10 mouse cellular contexts compared by ENCODE assay signal in genomic region chr16:96087436-96087835, GRCm38 (mm10).
"Had no signal": no experiment of that assay in that cellular context is flagged by ENCODE, and none has a peak within 500 bp of the region (broad histone marks: within the 10 kb centered on the region; RNA-seq: fewer than 3 reads in every experiment).

No protein-coding gene starts in this region.

- H3K27me3 ChIP-seq: kidney, embryonic 15.5 days; limb, embryonic 13.5 days; midbrain, embryonic 13.5 days; neural tube, embryonic 13.5 days had no signal

- H3K4me2 ChIP-seq: kidney, embryonic 15.5 days; limb, embryonic 13.5 days; midbrain, embryonic 13.5 days; neural tube, embryonic 13.5 days had no signal

- H3K4me3 ChIP-seq: kidney, embryonic 15.5 days; limb, embryonic 13.5 days; midbrain, embryonic 13.5 days; neural tube, embryonic 13.5 days had no signal

- H3K36me3 ChIP-seq: kidney, embryonic 15.5 days; limb, embryonic 13.5 days; midbrain, embryonic 13.5 days; neural tube, embryonic 13.5 days had no signal

- DNase-seq: kidney, postnatal 36 days; left cerebral cortex, postnatal 4 days; lung, postnatal 14 days; retina, postnatal 1 day; right cerebral cortex, postnatal 4 days had no signal

- H3K9me3 ChIP-seq: kidney, embryonic 15.5 days; limb, embryonic 13.5 days; midbrain, embryonic 13.5 days; neural tube, embryonic 13.5 days had no signal

- ATAC-seq: midbrain, embryonic 13.5 days had no signal

- H3K9ac ChIP-seq: kidney, embryonic 15.5 days; limb, embryonic 13.5 days; liver, embryonic 14.5 days; midbrain, embryonic 13.5 days; neural tube, embryonic 13.5 days had no signal

- H3K27ac ChIP-seq: kidney, embryonic 15.5 days; limb, embryonic 13.5 days; liver, embryonic 14.5 days; midbrain, embryonic 13.5 days; neural tube, embryonic 13.5 days had no signal
